Mouse (Mus musculus) liver, adult (tissue): ENCODE results near the gene Man1a.

Experiments used
- GATA4 ChIP-seq: IDR thresholded peaks from 2 replicates; pipeline ENCODE4 v1.6.1; 2014; ENCODE audit warnings: mild to moderate bottlenecking, low read length; ENCODE audit not compliant: insufficient replicate concordance

Man1a gene

DNA sequence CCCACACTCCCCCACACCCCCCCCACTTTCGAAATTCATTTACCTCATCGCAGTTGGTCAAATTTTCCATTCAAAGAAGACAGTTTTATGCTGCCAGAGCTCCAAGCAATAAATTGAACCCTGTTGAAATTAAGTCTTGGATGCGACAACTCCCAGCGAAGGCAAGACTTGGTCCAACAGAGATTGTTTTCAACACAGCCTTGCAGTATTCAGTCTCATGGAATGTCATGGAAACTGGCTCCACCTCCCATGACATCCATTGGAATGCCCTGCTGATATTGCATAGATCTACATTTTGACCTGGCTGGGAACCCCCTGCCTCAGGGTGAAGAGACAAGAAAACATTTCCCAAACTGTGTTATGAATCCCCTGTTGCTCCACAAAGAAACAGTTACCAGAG, at the start of gene Man1a:
Gene Man1a, minus strand, starts transcription at position 190 of the 400 bp plus-strand sequence.
- no peak for TF ChIP-seq GATA4

DNA sequence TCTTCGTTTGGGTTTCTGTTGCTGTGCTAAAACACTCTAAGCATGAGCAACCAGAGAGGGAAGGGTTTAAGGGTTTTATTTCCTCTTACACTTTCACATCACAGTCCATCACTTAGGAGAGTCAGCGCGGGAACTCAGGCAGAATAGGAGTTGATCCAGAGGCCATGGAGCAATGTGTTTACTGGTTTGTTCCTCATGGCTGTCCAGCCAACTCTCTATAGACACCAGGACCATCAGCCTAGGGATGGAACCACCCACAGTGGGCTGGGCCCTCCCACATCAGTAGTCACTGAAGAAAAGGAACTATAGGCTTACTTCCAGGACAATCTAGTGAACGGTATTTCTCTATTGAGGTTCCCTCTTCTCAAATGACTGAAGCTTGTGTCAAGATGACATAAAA, 45.4 kb upstream of the Man1a start:
- TF ChIP-seq GATA4 = no peak

DNA sequence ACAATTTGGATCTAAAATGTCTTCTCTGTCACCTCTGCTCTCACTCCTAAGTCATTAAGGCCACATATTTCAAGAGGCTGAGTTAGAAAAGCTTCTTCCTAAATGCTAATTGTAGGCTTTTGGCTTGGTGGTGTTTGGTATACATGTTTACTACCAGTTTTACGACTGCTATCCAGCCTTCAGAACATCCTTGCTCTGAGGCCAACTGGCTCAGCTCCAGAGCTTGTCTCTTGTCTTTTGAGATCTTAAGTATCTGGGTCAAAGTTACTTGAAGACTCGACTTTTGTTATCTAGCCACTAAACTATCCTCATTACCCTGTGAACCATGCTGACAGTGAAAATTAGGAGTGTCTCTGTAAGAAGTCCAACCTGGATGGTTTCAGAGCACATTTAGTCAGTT, 44.0 kb upstream of the Man1a start:
- TF ChIP-seq GATA4 = no peak

DNA sequence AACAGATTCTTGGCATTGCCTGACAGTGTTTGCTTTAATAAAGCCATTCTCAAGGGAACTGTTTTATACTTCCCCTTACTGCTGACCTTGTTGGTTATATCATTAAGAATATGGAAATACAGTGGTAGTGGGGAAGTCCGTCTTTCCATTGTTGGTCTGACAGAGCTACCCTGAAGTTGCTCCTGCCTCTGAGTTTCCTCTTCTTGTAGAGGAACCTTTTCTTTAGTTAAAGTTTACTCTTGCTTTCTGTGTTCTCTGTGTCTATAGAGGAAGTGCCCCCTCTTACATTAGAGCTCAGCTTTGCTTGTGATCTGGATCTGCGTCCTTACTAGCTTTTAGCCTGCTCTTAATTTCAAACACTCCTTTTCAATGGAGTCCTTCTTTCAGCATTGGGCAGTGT, 42.9 kb upstream of the Man1a start:
- TF ChIP-seq GATA4 = no peak

DNA sequence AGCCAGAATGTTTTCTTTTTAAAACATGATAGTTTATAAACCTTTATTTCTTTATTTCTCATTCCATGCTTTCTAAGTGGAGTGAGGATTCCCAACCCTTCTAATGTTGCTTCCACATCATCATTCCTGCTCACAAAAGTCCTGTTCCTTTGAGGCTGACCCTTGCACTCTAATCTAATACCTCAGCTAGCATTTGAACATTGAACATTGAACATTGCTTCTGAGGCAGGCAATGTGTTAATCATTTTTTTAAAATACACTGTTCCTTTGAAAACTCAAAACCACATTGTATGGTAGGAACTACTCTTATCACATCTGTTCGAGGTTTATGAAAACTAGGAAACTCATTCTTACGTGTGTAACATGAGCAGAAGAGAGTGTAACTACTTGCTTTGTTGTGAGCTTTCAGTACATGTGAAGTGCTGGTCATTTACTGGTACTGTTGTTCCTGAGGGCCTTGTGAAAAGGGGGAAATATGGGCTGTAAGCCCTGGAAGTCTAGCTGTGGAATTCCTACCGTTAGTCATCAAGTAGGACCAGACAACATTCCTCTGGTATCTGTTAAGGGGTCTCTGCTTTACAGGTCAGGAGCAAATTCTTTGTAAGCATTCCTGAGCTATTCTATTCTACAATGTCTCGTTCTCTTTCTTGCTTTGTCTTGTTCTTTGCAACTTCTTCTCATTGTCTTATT, 42.0 kb upstream of the Man1a start:
- no peak for TF ChIP-seq GATA4

DNA sequence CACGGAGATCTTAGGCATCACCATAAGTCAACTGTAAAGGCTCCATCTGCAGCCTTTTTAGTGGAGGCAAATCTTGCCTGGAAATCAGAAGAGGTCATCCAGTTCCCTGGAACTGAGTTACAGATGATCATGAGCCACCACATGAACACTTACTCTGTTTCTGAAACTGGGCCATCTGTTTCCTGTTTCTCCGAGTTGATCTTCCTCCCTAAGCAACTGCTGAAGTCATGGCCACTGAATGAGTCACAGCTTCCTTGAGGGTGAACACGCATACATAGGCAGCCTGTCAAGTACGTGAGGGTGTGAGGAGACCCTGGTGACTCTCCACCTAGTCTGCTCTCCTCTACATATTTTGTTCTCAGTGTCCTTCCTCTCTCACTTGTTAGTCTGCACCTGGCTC, 41.4 kb upstream of the Man1a start:
- TF ChIP-seq GATA4 = no peak

DNA sequence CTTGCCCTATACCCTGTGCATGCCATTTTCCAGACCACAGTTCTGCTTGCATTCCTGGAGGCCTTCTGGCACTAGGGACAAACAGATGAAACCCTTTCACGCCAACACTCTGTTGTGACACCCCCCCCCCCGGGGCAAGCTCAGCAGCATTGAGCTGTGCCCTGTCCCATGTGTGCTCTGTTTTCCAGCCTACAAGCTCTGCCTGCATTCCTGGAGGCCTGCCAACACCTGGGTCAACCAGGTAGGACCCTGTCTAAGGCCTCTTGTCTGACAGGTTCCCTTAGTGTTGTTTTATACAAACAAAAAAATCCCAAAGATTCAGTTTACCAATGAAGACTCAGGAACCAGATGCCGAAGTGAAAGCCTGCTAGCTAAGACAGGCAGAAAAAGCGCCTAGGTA, 27.3 kb upstream of the Man1a start:
- no peak for TF ChIP-seq GATA4

DNA sequence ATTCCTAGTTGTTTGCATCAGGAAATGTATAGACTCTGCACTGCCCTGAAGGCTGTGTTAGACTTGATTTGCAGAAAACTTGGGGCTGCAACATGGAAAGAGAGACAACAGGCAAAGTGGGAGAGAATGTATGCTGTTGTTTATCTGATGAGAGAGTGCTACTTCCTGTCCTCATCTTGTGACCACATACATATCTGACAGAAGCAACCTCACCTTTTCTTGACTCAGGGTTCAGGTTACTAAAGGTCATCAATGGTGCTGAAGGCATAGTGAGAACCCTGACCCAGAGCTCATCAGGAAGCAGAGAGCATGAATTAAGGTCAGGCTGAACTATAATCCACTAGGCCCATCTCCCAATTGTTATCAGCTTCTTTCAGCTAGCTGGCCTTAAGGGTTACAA, 15.7 kb upstream of the Man1a start:
- TF ChIP-seq GATA4 = no peak

DNA sequence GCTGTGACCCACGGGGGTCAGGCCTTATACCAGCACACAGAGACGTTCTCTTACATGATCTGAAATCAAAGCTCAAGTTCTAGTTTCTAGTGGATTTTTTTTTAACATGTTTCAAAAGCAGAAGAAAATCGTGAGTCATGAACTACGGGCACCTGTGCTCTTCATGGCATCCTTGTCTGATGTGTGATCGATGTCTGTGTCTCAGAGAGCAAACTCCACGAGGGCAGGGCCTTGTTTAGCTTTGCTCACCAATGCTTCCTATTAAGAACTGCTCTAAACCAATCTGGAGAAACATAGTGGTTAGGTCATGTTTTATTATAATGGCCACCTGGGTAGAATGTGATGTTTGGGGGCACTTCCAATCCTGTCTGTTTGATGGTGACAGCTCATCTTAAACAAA, 13.5 kb upstream of the Man1a start:
- no peak for TF ChIP-seq GATA4

DNA sequence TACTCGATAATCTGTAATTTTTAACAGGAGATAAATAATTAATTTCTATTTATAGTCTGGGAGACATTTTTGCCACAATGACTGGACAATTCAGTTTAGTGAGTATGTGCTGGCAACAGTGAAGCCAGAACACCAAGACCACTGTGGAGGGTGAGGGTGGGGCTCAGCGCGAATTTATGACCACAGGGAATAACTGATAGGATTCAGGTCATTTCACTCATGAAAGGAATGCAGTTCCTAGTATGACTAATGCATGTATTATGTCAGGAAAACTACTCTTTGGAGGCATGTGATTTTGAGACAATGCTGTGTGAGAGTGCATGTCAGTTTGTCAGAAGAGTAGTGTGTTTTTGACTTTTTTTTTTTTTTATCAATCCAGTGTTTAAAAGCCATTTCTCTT, 10.9 kb upstream of the Man1a start:
- no peak for TF ChIP-seq GATA4

DNA sequence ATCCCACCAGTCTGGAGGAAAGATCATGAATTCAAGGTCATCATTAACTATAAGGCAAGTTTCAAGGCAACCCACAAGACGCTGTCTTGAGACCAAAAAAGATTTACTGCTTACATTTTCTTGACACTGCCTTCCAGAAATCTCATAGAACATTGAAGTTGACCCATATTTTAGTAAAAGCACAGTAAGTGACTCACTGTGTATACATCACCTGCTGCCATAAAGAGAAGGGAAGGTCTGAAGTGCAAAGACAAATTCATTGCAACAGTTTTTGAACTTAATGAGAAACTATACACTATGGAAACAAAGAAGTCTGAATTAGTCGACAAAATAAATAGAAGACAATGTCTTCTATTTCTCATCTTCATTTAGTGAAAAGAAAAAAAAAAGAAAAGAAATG, 8.7 kb upstream of the Man1a start:
- TF ChIP-seq GATA4 = no peak

DNA sequence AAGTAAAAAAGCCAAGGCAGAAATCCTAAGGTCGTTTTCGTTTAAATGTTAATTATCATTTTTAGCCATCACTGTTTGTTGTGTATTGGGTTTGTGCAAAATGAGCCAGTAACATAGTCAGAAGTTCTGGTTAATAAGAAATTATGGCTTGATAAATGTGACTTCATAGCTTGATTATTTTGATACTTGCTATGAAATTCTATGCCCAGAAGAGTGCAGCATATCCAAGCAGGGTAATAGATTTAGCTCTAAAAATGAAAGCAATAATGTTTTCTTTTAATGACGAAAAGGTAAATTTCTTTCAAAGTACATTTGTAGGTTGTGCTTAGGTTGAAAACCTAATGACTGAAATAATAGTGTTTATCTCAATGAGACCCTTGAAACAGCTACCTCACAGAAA, 596 bp upstream of the Man1a start:
- no peak for TF ChIP-seq GATA4

DNA sequence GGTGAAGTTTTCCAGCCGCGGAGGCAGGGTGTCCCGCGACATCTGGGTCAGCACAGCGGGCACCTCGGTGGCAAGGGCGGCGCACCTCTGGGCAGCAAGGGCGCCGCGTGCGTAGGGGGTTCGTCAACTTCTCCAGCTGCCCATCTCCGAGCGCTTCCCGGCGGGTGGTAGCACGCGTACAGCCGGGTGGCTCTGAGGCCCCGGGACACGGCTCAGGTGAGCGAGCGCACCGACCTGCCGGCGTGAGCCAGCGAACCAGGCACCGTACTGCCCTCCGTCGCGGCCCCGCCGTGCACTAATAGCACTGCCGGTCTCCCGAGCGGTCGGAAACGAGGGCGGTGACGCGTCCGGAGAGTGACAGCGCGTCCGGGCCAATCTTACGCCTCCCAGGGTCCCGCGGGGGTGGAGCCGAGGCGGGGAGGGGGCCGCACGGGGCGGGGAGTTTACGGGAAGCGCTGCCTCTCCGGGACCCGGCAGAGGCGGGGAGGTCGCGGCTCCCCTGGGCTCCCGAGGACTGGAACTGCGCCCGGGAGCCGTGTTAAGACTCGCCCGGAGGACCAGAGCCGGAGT, 883 bp downstream of the Man1a start:
- no peak for TF ChIP-seq GATA4

DNA sequence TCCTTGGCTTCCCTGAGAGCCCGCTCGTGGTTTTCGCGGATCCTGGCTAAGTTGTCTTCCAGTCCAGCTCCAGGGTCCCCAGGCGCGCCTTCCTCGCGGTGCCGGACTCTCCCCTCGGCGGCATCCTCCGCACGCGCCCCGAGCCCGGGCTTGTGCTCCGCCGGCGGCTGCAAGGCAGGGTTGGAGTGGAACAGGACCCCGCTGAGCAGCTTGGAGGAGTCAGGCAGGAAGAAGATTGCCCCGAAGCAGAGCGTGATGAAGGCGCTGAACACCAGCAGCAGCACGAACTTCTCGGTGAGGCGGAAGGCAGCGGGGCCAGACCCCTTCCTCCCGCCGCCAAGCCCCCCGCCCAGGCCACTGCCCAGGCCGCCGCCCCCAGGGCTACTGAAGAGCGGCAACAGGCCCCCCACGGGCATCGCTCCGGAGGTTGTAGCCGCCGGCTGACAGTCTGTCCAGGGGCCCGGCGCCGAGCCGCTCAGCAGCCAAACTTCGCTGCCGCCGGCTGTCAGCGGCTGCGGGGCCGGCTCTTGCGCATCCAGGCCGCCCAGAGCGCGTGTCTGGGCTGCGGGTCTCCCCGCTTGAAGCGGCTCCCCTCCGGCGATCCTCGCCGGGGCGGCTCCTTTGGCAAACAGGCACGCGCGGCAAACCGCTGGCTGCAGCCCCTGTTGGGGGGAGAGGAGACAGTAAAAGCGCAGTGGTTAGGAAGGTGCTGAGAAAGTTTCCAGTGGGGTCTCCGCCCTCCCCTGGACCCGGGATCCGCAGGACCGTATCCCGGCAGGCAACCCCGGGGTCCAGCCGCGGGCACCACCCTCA, 1.6 kb downstream of the Man1a start:
- no peak for TF ChIP-seq GATA4

DNA sequence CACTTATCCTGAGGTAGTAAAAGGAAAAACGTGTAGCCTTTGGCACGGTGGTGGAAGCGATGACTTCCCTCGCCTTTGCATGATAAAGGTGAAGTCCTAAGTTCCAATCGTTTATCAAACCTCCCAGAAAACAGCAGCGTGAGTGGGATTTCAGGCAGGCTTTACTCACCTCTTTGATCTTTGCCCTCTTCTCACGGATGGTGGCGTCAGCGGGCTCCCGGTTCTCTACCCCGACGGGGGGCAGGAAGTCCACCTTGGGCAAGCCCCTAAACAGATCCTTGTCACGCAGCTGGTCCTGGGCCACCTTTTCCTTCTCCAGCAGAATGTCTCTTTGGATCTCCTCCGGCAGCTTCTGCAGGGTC, 2.2 kb downstream of the Man1a start:
- no peak for TF ChIP-seq GATA4

DNA sequence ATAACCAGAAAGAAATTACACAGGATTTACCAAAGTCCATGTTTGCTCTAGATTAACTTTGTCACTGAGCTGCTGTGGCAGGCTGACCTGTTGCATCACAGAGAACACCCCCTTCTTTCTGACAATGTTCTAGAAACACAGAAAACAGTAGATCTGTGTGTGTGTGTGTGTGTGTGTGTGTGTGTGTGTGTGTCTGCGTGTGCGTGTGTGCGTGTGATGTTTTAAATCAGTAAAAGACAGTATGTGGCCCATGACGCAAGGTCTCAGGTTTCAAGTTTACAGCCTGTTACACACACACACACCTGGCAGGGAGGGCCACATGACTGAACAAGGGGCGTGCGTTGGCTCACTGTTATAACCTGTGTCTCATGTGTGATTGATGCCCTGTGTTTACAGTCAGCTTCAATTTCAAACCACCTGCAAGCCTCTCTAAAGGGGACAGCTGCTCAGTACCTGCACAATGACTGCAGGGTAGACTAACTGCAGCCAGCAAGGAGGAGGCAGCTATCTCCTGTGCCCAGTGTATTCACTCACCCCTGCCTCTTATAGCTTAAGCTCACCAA, 2.7 kb downstream of the Man1a start:
- TF ChIP-seq GATA4 = peak; percentile 87
